Mouse (Mus musculus) kidney, postnatal 25 days (tissue): Measurements from ENCODE around the gene A930017K11Rik.

Experiments used
- DNase-seq, 2 experiments: peaks; one replicate each; pipeline ENCODE4 v3.0.0; 2021; ENCODE audit warnings: mixed read lengths in 2 of 2

Gene A930017K11Rik

DNA sequence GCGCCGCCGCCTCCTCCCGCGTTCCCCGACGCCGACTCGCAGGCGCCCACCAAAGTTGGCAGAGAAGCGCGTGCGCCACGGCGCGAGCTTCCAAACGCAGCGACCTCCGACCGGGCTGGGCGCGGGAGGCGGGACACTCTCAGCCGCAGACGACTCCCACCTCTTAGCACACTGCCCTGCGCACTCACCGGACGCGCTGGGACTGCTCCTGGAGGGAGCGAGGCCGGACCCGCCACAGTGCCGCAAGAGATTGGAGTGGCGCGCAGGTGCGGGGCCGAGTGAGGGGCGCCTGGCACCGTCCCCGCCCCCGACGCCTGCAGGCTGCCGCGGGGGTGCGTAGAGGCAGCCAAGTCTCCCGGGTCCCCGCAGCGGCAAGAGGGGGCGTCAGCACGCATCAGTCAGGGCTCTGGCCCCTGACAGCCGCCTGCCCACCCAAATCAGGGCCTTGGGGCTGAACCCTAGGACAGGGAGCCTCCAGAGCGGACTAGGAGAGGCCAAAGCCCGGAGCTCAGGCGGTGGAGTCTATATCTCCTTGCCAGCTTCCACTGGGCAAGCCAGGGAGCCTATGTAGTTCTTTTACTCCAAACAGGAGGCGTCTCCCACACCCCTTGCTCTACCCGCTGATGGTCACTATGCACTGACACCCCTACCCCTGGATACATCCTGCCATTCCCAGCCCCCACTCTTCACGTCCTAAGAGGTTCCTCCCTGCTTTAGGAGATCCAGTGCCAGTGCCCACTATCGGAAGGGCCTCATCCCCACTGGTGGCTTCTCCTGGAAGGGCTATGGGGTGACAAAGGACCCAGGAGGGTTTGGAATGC lies at the start of gene A930017K11Rik:
TSS of gene A930017K11Rik (minus strand) at position 763 of the 821 bp plus-strand sequence.
- DNase-seq = peak in 1 of 2 experiments; percentile 68

DNA sequence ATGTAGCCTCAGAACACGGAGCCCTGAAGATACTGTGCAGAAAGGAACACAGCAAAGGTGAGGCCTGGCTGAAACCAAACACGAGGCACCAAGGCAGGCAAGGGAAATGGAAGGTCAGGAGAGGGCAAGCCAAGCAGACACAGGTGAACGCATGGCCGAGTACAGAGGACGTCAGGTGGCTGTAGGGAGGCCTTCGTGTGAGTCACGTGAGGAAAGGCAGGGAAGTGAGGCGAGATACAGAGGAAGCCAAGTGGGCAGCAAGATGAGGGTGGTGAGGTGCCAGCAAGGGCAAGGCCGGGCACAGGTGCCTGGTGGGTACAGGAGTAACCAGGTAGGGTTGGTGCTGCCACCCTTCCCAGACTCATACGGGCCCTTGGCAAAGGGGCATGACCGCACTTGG lies 46.1 kb upstream of the A930017K11Rik start:
- peak in 1 of 2 experiments; percentile 70 for DNase-seq

DNA sequence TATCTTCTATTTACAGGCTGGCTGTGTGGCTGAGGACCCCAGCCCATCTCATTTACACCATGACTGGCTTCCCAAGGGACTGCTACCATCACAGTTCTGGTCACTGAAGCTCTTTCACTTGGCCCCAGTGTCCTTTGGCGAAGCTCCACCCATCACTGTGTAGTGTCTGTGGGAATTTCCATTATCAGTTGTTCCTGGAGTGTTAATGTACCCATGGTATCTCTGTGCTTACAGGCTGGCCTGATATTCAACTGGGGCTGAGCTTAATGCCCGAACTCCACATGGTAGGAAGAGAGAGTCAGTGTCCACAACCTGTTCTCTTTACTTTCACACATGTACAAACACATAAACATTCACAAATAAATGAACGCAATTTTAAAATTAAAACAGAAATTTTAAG lies 41.1 kb upstream of the A930017K11Rik start:
- no peak for DNase-seq

DNA sequence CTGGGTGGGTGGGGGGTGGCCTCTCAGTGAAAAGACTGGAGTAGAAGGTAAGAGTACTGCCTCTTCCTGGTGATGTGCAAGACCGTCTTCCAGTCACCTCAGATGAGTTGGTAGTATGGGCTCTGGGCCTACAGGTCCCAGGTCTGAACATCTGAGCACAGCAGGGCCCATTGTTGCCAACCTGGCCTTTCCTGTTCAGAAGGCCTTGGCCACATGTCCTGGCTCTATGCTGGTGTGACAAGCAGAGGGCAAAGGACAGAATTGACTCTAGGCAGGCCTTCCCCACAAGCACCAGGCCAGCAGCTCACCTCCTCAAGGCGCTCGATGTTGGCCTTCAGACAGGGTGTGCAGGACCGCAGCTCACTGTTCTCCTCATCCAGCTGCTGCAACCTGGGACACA lies 39.9 kb upstream of the A930017K11Rik start:
- DNase-seq = no peak

DNA sequence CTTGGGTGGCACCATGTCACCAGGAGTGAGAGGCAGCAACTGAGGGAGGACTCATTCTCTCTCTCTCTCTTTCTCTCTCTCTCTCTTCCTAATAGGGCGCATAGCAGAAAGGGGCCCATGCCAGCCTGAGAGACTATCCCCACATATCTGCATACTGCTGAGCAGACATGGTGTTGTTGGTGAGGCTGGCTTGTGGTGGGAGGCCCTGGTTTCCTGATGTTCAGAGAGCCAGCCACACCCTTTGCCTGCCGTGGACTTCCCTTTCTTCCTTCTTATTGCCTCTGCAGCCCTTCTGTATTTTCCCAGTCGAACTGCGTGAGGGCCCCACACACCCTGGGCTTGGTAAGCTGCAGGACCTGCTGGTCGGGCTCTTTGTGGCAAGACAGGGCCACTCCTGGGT lies 38.0 kb upstream of the A930017K11Rik start:
- DNase-seq = no peak

DNA sequence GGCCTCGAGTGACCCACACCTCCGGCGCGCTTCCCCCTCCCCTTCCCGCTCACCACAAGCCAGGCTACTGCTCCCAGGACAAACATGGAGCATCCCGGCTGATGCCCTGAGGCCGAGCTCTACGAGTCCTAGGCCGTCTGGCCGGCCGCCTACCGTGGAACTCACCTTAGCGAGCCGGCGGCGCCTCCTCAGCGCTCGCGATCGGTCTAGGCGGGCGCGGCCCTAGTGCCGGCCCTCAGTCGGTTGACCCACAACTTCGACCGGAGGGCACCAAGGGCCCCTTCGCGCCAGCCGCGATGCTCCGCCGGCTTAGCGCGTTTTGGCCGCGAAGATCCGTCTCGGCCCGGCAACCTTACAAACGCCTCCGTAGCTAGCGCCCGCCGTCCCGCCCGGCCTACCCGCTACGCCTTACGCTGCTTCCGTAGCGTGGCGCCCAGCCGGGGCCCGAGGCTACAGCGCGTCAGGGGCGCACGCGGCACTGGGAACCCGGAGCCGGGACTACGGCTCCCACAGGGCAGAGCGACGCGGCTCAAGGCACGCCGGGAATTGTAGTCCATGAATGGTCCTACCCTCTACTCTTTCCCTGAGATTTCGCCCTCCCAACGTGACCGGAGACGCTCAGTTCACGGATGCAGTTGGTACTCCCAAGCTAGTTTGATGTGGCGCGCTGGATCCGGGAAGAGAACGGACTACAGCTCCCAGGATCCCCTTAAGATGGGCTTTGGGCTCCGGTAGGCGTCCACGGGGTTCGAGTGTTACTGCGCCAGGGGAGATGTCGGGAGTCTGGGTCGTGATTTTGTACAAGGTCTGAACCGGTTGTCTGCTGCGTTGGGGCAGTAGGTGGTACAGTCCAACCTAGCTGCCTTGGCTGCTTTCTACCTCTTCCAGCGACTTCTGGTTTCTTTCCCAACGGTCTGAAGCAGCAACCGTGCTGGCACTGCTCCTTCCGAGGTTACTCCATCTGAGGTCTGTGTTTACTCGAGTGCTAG lies 33.2 kb upstream of the A930017K11Rik start, which contains the start of gene Capn15:
TSS of gene Capn15 (minus strand) at position 491 of the 989 bp plus-strand sequence.
- DNase-seq = peak; percentile 92 to 97

DNA sequence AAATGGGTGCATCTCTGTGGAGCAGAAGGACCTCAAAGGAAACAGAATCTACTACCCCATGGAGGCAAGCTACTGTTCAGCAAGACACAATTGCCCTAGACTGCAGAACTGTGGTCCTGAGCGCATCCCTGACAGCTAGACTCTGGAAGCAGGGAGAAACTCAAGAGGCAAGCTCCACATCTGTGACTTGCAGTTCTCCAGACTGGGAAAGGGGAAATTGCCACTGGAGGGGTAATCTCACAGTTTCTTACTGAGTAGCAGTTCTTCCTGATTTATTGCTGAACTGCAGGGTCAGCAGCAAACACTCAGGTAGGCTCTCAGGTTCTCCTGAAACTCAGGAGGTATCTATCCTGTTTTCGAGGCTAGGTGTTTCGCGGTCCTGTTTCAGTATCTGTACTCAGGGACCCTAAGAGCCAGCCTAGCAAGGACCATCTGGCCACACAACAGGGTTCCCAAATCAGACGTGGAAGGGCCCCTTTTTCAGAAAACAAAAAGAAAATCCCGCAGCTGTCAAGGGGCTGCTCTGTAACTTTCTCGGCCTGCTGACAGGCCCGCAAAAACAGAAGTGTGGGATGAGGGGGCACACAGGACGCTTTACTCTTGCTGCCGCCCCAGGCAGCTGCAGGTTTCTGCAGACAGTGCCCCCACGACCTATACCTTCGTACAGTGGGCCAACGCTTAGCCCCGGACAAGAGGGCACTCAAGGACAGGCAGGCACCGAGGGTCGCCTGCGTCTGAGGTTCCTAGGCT lies 32.4 kb upstream of the A930017K11Rik start:
- DNase-seq = no peak

DNA sequence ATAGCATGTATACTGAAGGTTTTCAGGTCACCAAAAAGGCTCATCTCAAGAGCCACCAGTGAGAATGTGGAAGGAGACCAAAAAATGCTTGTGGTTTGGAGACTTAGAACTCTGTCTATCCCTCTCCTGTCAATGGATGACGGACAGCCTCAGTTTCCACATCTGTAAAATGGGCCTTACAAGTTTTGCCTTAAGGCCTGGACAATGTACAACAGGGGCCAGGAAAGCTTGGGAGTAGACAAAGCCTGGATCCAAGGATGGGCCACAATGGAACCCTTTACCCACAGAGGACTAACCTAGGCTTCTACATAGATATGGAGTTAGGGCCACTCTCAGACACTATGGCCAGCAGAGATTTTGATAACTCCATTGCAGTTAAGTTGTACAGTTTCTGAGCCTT lies 31.7 kb upstream of the A930017K11Rik start:
- no peak for DNase-seq

DNA sequence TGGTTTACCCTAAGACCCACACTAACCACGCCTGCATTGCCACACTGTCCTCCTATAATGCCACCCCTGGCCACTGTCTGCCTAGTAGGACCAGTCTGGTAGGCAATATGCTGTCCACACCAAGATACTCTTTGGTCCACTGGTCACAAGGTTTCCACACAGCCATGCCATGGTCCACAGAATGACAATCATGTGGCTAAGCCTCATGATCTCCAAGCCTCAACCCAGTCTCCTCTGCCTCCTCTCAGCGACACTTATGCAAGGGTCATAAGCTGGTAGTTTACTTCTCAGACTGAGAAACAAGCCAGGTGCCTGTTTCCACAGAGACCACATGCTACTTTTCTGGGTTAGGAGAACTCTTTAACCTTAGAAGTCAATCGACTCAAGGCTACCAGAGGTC lies 30.5 kb upstream of the A930017K11Rik start:
- DNase-seq = peak in 1 of 2 experiments; percentile 62

DNA sequence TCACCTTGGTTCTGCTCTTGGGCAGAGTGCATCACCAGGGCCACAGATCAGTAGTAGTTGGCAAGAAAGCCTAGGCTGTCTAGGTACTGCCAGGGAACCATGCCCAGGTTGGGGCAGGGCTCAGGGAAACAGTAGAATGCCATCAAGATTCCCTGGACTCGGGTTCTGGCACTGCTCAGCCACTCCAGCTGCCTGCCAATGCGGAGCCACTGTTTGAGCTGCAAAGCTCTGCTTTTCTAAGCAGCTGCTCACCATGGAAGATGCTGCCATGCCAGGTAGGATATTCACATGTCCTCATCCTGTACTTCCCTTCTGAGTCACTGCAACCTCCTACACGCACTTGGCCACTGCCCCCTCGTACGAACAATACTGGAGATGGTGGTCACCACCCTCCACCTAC lies 28.5 kb upstream of the A930017K11Rik start:
- DNase-seq = peak; percentile 44 to 48

DNA sequence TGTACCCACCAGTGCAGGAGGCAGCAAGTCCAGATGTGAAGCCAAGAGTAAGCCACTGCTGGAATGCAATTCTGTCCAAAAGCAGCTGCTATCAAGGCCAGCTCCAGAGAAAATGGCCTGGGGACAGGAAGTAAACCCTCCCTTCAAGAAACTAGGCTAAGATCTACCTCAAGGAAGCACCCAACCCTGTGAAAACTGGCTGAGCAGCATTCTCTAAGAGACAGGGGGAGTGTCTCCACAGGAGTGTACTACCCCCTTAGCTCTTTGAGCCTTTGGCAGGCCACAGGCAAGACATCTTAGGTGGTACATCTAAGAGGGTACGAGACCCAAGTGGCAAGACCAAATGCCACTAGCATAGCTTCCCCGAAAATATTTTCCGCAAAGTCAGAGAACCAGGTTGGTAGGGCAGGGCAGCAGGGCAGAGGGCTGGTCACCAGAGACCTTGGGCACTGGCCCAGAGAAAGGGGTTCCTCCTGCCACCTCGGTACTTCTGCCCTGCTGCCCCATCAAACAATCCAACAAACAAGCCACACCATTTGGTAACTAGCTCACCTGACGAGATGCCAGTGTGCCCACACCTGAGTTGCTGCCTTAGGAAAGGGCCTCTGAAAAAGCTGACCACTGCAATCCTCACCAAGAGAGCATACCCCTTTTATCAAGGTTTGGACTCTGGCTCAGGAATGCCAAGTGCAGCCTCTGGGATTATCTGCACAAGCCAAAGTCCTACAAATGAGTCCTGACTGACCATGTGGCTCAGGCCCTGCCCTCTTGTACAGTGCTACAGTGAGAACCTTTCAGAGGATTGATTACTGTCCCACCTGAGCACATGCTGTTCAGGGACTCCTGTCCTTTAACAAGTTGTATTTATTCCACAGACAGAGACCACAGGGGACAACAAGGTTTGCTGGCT lies 27.7 kb upstream of the A930017K11Rik start:
- peak; percentile 34 to 75 for DNase-seq

DNA sequence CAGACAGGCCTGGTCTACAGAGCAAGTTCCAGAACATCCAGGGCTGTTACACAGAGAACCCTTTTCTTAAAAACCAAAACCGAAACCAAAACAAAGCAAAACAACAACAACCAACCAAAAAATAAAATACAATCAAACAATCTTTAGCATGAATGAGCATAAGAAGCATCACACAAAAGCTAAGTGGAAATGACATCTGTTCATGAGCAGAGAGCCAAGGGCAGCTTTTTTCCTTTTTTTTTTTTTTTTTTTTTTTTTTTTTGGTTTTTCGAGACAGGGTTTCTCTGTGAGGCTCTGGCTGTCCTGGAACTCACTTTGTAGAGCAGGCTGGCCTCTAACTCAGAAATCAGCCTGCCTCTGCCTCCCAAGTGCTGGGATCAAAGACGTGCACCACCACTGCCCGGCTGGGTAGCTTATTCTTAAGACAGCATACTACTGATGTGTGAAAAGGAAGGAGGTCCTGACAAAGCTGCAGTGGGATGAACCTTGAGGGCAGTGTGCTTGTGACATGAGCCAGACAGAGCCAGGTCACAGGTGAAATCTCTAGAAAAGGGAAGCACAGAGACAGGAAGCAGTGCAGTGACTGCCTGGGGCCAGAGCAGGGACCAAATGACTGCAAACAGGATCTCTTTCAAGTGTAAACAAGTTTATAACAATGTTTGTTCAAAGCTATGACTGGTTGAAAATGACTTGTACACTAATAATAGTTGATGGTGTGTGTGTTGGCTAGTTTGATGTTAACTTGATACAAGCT lies 18.8 kb upstream of the A930017K11Rik start:
- no peak for DNase-seq

DNA sequence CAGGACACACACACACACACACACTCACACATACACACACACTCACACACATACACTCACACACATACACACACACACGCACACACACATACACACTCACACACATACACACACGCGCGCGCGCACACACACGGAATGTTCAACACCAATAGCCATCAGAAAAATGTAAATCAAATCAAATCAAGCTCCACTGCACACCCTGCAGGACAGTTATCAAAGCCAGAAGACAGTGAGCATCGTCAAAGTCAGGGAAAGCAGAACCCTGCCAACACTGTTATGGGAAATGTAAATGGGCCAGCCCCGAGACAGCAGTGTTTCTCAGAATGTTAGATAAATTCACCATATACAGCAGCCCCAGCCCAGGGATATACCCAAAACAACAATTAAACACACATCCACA lies 18.1 kb upstream of the A930017K11Rik start:
- no peak for DNase-seq

DNA sequence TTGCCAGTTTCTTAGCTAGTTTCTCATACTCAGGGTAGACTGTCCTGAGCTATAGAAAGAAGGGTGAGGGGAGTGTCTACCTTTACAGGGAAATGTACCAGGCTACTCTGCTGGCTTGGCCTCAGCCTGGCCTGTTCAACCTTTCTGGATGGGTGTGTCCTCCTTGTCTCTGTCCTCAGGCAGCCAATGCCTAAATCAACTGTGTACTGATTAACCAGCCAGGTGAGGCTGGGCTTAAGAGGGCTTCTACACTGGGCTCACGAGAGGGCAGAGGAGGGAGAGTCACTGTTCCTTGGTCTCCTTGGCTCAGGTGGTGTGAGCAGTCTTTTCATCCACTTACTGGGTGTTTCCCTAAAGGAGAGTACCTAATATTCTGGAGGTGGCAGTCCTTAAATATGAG lies 15.8 kb upstream of the A930017K11Rik start:
- peak; percentile 67 to 86 for DNase-seq

DNA sequence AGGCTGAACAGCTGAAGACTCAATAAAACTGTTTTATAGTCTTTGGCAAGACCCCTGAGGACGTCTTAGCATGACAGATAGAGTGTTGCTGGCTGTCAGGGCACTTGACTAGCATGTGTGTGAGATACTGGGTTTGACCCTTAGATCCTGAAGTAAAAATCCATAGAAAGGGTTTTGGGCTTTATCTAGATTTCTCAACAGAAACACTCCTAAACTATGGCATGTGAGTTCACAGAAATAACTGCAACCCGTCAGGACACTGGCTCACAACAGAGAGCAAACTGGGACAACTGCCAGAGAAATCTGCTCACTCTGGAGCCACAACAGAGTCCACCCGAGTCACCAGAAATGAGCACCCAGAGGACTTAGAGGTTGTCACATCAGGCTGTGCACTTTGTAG lies 15.3 kb upstream of the A930017K11Rik start:
- peak in 1 of 2 experiments; percentile 60 for DNase-seq

DNA sequence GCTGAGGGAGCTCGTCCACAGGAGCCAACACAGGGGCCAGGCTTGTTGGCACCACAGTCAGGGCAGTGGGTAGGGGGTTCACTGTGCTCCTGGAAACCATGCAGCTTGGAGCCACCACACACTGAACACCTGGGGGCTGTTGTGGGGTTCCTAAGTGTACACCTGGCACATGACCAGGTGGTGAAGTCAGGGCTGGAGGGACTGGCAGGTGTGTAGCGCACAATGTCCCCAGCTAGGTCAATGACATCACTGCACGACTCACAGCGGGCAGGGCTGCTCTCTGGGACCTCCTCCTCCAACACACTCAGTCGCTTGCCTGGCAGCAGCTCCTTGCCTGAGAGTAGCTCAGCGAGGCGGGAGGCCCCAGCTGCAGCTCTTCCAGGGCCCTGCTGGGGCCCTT lies 11.9 kb upstream of the A930017K11Rik start:
- no peak for DNase-seq

DNA sequence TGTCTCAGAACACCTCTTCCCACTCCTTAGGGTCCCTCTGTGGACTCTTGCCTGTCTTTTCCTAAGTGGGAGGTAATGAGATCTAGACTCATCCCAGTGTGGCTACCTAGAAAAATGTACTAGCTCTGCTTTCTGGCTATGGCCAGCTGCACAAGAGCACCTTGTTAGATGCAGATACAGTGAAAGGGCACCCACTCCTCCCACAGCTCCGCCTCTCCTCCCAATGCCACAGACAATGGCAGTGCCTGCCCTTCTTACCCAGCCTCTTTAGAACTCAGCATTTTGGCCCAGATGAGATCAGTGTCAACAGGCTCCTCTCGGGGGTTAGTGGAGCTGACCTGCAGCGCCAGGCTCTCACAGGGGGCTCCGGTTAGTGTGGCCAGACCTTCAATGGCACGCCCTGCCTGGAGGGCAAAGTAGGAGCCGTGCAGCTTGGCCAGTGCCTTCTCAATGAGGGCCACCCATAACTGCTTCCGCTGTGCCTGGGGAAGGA lies 10.1 kb upstream of the A930017K11Rik start:
- peak in 1 of 2 experiments; percentile 27 for DNase-seq

DNA sequence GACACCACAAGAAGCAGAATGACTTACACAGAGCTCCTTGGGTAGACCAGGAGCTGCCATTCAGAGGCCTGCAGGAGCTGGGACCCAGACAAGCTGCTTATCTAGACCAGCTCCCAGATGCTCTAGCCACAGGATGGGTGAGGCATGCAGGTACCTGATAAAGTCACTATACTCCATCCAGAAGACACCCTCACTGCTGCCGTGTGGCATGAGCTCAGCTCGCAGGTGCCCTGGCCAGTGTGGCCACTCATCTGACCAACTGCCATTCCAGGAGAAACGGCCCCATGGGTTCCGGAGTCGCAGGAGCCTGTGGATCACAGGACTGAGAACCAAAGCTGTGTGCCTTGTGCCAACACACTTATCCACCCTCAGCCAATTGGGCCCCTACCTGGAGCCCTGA lies 9.2 kb upstream of the A930017K11Rik start:
- peak in 1 of 2 experiments; percentile 25 for DNase-seq

DNA sequence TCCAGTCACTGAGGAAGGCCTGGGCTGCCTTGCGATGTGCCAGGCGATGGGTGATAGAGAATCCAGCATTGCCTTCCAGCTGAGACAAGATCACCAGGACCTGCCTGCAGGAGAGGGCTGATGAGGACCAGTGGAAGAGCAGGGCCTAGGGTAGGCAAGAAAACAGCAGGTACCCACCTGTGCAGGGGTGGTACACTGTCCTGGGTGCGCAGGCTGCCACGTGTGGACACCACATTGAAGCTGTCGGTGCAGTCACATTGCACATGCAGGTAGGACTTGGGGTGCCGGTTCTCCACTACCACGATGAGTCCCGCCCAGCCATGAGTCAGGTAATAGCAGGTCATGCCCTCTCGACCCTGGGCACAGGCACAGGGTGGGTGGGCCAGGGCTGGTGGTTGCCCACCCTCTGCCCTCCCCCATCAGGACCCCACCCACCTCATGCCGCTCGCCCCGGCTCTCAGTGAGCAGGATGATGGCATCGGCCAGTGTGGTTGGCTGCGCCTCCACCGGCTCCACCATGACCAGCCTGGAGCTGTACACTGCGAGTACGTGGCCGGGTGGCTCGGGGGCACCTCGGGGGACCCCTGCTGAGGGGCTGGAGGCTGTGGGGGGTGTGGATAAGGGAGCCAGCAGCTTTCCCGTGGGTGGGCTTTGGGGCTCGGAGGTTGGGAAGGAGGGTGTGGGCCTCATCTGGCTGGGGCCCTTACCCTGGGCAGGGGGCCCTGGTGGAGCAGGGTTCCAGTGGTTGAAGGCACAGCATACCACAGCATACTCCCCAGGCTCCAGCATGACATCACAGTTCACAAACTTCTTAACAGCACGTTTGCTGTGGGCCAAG lies 7.5 kb upstream of the A930017K11Rik start:
- no peak for DNase-seq
